Mouse (Mus musculus): Measurements from ENCODE around the gene Mapk1ip1.

GRCm38 (mm10) chr7:138868316-138868715 lies 22.2 kb upstream of the Mapk1ip1 start:
- TF ChIP-seq CTCF (IDR thresholded peaks at IDR 0.05; ENCODE audit: low read depth, low read length) (no peak), GATA1 (IDR thresholded peaks at IDR 0.05; ENCODE audit: borderline replicate concordance, low read length) (no peak), TAL1 (conservative IDR thresholded peaks at IDR 0.05; ENCODE audit: low read depth, low read length) (no peak)
